Mouse (Mus musculus) midbrain, embryonic 13.5 days (tissue): ENCODE results near the gene Pde4dip. TPM values are rescaled to one million over a fixed set of nuclear protein-coding genes. Genes with fewer than 3 reads are reported as not detected.

Experiments
- ATAC-seq: fragments of 200-750 bp; cut with Nextera tagmentation; 2 replicates; pipeline ENCODE4 v1.8.0; 2017; ENCODE audit warnings: mild to moderate bottlenecking, moderate TSS enrichment, moderate library complexity
- H3K27ac ChIP-seq: fragments of 300-500 bp; sonication (generic); 2 replicates; pipeline ENCODE4 v1.5.1; 2015; ENCODE audit warnings: inconsistent platforms, mild to moderate bottlenecking, moderate library complexity
- H3K27me3 ChIP-seq: fragments of 300-500 bp; sonication (generic); 2 replicates; pipeline ENCODE4 v1.6.1; 2015; ENCODE audit warnings: mild to moderate bottlenecking, inconsistent platforms
- H3K36me3 ChIP-seq: fragments of 300-500 bp; sonication (generic); 2 replicates; pipeline ENCODE4 v1.6.1; 2015; ENCODE audit warnings: mild to moderate bottlenecking, inconsistent platforms
- H3K4me1 ChIP-seq: fragments of 300-500 bp; sonication (generic); replicated peaks from 2 replicates; pipeline ENCODE4 v1.6.1; 2015; ENCODE audit warnings: inconsistent platforms
- H3K4me2 ChIP-seq: fragments of 300-500 bp; sonication (generic); replicated peaks from 2 replicates; pipeline ENCODE4 v1.6.1; 2015; ENCODE audit warnings: moderate library complexity, mild to moderate bottlenecking, inconsistent platforms
- H3K4me3 ChIP-seq: fragments of 300-500 bp; sonication (generic); replicated peaks from 2 replicates; pipeline ENCODE4 v1.5.1; 2015; ENCODE audit warnings: mild to moderate bottlenecking, inconsistent platforms
- H3K9ac ChIP-seq: fragments of 300-500 bp; sonication (generic); replicated peaks from 2 replicates; pipeline ENCODE4 v1.6.1; 2015; ENCODE audit warnings: mild to moderate bottlenecking, inconsistent platforms
- H3K9me3 ChIP-seq: fragments of 300-500 bp; sonication (generic); 2 replicates; pipeline ENCODE4 v1.6.1; 2016; ENCODE audit warnings: mild to moderate bottlenecking, inconsistent platforms
- WGBS: fragments of 180-500 bp; shearing (Covaris S2); methylation state at CpG from one replicate; pipeline ENCODE4 v1.1.7; 2015; 5-methylcytosine and 5-hydroxymethylcytosine counted together
- polyA plus RNA-seq: library from polyadenylated mRNA; unstranded; fragments of >200 nt; fragmentation: Nextera tagmentation; extraction: Ambion mirVana; gene quantifications from 2 replicates; pipeline ENCODE4 v1.2.1, GENCODE M21; 2015

The Pde4dip gene
- polyA plus RNA-seq, 1 experiment from 2014 or later, result 46.6 TPM

GRCm38 (mm10) chr3:97710881-97711280 is 177.6 kb downstream of the Pde4dip start:
- H3K27ac ChIP-seq, result no peak overlapping the region
- no peaks in the 10 kb centered on the region for H3K9me3 ChIP-seq
- H3K36me3 ChIP-seq, result no peaks in the 10 kb centered on the region; the same call in 1 of the 2 replicates
- H3K4me3 ChIP-seq, result no peak overlapping the region
- no peak for ATAC-seq
- WGBS, result 77% methylated on average over 5 of the region's 5 CpGs
- no peak overlapping the region for H3K9ac ChIP-seq
- H3K27me3 ChIP-seq, result no peaks in the 10 kb centered on the region
- H3K4me1 ChIP-seq, result no peaks in the 10 kb centered on the region
- H3K4me2 ChIP-seq, result no peak overlapping the region

GRCm38 (mm10) chr3:97710134-97710533 is 178.4 kb downstream of the Pde4dip start:
- Histone ChIP-seq H3K4me2 (no peak overlapping the region), H3K9me3 (no peaks in the 10 kb centered on the region), H3K27me3 (no peaks in the 10 kb centered on the region), H3K36me3 (no peaks in the 10 kb centered on the region), H3K4me1 (no peaks in the 10 kb centered on the region), H3K4me3 (no peak overlapping the region), H3K27ac (no peak overlapping the region), H3K9ac (no peak overlapping the region)
- no peak for ATAC-seq
- 91% methylated on average over 11 of the region's 11 CpGs for WGBS

- Histone ChIP-seq H3K4me3 (no peak overlapping the region), H3K4me2 (no peak overlapping the region), H3K9me3 (no peaks in the 10 kb centered on the region), H3K9ac (no peak overlapping the region), H3K4me1 (no peaks in the 10 kb centered on the region), H3K36me3 (0 out of 2 replicates have a peak, but pooled peaks cover 3% of the 10 kb centered on the region), H3K27me3 (no peaks in the 10 kb centered on the region), H3K27ac (no peak overlapping the region)
- 88% methylated on average over 4 of the region's 4 CpGs for WGBS
- no peak for ATAC-seq
Observed at GRCm38 (mm10) chr3:97706561-97706960, 181.9 kb downstream of the Pde4dip start.

GRCm38 (mm10) chr3:97705508-97705907 is 183.0 kb downstream of the Pde4dip start:
- no peaks in the 10 kb centered on the region for H3K27me3 ChIP-seq
- 85% methylated on average over 3 of the region's 3 CpGs for WGBS
- H3K4me1 ChIP-seq, result no peaks in the 10 kb centered on the region
- no peak overlapping the region for H3K4me3 ChIP-seq
- no peak overlapping the region for H3K4me2 ChIP-seq
- 0 out of 2 replicates have a peak, but pooled peaks cover 6% of the 10 kb centered on the region for H3K36me3 ChIP-seq
- no peak overlapping the region for H3K27ac ChIP-seq
- no peak overlapping the region for H3K9ac ChIP-seq
- H3K9me3 ChIP-seq, result no peaks in the 10 kb centered on the region
- ATAC-seq, result no peak

- Histone ChIP-seq H3K9me3 (no peaks in the 10 kb centered on the region), H3K9ac (no peak overlapping the region), H3K27ac (no peak overlapping the region), H3K27me3 (no peaks in the 10 kb centered on the region), H3K4me1 (no peaks in the 10 kb centered on the region), H3K36me3 (0 out of 2 replicates have a peak, but pooled peaks cover 6% of the 10 kb centered on the region), H3K4me2 (no peak overlapping the region), H3K4me3 (no peak overlapping the region)
- no peak for ATAC-seq
- 92% methylated on average over 11 of the region's 11 CpGs for WGBS
Observed at GRCm38 (mm10) chr3:97702448-97703080, 185.9 kb downstream of the Pde4dip start.

- ATAC-seq, result no peak
- 71% methylated on average over 3 of the region's 3 CpGs for WGBS
Observed at GRCm38 (mm10) chr3:97701198-97701597, 187.3 kb downstream of the Pde4dip start.

GRCm38 (mm10) chr3:97699061-97699460 is 189.4 kb downstream of the Pde4dip start:
- H3K9ac ChIP-seq, result no peak overlapping the region
- H3K4me2 ChIP-seq, result no peak overlapping the region
- no peaks in the 10 kb centered on the region for H3K4me1 ChIP-seq
- no peaks in the 10 kb centered on the region for H3K27me3 ChIP-seq
- H3K4me3 ChIP-seq, result no peak overlapping the region
- H3K9me3 ChIP-seq, result no peaks in the 10 kb centered on the region
- H3K36me3 ChIP-seq, result 0 out of 2 replicates have a peak, but pooled peaks cover 11% of the 10 kb centered on the region
- no peak overlapping the region for H3K27ac ChIP-seq
- WGBS, result 78% methylated on average over 3 of the region's 3 CpGs
- no peak for ATAC-seq

More at GRCm38 (mm10) chr3:97701198-97701597, 187.3 kb downstream of the Pde4dip start:
- H3K4me2 ChIP-seq, result no peak overlapping the region
- no peak overlapping the region for H3K27ac ChIP-seq
- no peaks in the 10 kb centered on the region for H3K27me3 ChIP-seq
- no peaks in the 10 kb centered on the region for H3K4me1 ChIP-seq
- H3K4me3 ChIP-seq, result no peak overlapping the region
- H3K9ac ChIP-seq, result no peak overlapping the region
- H3K36me3 ChIP-seq, result 0 out of 2 replicates have a peak, but pooled peaks cover 6% of the 10 kb centered on the region
- no peaks in the 10 kb centered on the region for H3K9me3 ChIP-seq

- Histone ChIP-seq H3K27ac (no peak overlapping the region), H3K9ac (no peak overlapping the region), H3K9me3 (no peaks in the 10 kb centered on the region), H3K4me1 (no peaks in the 10 kb centered on the region), H3K4me3 (no peak overlapping the region), H3K27me3 (no peaks in the 10 kb centered on the region), H3K4me2 (no peak overlapping the region), H3K36me3 (peaks cover 19% of the 10 kb centered on the region; the same call in 1 of the 2 replicates)
- WGBS, result 81% methylated on average over 9 of the region's 9 CpGs
- ATAC-seq, result no peak
Observed at GRCm38 (mm10) chr3:97697291-97697690, 191.2 kb downstream of the Pde4dip start.

GRCm38 (mm10) chr3:97696866-97697265 is 191.6 kb downstream of the Pde4dip start:
- ATAC-seq, result no peak
- H3K9ac ChIP-seq, result no peak overlapping the region
- no peak overlapping the region for H3K4me3 ChIP-seq
- H3K27me3 ChIP-seq, result no peaks in the 10 kb centered on the region
- H3K4me1 ChIP-seq, result no peaks in the 10 kb centered on the region
- no peak overlapping the region for H3K27ac ChIP-seq
- H3K9me3 ChIP-seq, result no peaks in the 10 kb centered on the region
- WGBS, result 87% methylated on average over 9 of the region's 9 CpGs
- no peak overlapping the region for H3K4me2 ChIP-seq
- peaks cover 16% of the 10 kb centered on the region; the same call in 1 of the 2 replicates for H3K36me3 ChIP-seq

- H3K36me3 ChIP-seq, result peaks cover 20% of the 10 kb centered on the region
- H3K27me3 ChIP-seq, result no peaks in the 10 kb centered on the region
- H3K9ac ChIP-seq, result no peak overlapping the region
- no peak overlapping the region for H3K4me3 ChIP-seq
- no peak for ATAC-seq
- no peaks in the 10 kb centered on the region for H3K9me3 ChIP-seq
- H3K4me2 ChIP-seq, result no peak overlapping the region
- no peak overlapping the region for H3K27ac ChIP-seq
- H3K4me1 ChIP-seq, result peaks cover 5% of the 10 kb centered on the region; the same call in 1 of the 2 replicates
- 90% methylated on average over 6 of the region's 6 CpGs for WGBS
Observed at GRCm38 (mm10) chr3:97693806-97694205, 194.7 kb downstream of the Pde4dip start.

GRCm38 (mm10) chr3:97691443-97692017 is 197.0 kb downstream of the Pde4dip start:
- Histone ChIP-seq H3K9ac (no peak overlapping the region), H3K36me3 (peaks cover 20% of the 10 kb centered on the region), H3K4me3 (no peak overlapping the region), H3K4me2 (no peak overlapping the region), H3K27ac (no peak overlapping the region), H3K9me3 (no peaks in the 10 kb centered on the region), H3K27me3 (peaks cover 2% of the 10 kb centered on the region; the same call in 1 of the 2 replicates), H3K4me1 (peaks cover 5% of the 10 kb centered on the region; the same call in 1 of the 2 replicates)
- WGBS, result 64% methylated on average over 12 of the region's 12 CpGs
- no peak for ATAC-seq

- Histone ChIP-seq H3K9me3 (no peaks in the 10 kb centered on the region), H3K27ac (no peak overlapping the region), H3K4me1 (peaks cover 5% of the 10 kb centered on the region; the same call in 1 of the 2 replicates), H3K9ac (no peak overlapping the region), H3K27me3 (peaks cover 3% of the 10 kb centered on the region; the same call in 1 of the 2 replicates), H3K4me2 (no peak overlapping the region), H3K36me3 (peaks cover 20% of the 10 kb centered on the region), H3K4me3 (no peak overlapping the region)
- 61% methylated on average over 7 of the region's 7 CpGs for WGBS
- ATAC-seq, result no peak
Observed at GRCm38 (mm10) chr3:97690590-97690989, 197.9 kb downstream of the Pde4dip start.
